Mouse (Mus musculus) frontal cortex, postnatal 14 days (tissue): ENCODE measurements around the gene Mterf1a.
"Not testable (repeated sequence)": the region's sequence is repeated elsewhere in the genome, so short reads cannot be mapped to it uniquely, and the experiment has no call there.

Experiments
- DNase-seq, 2 experiments: peaks; one replicate each; pipeline ENCODE4 v3.0.0; 2022; ENCODE audit warnings: low spot score in 2 of 2

The Mterf1a gene

GRCm38 (mm10) chr5:3893459-3894293, at the start of gene Mterf1a:
TSS of gene Mterf1a (minus strand) at chr5:3893933.
- peak; percentile 18 to 31 for DNase-seq

GRCm38 (mm10) chr5:3943169-3943568, 49.4 kb upstream of the Mterf1a start:
- DNase-seq, result not testable (repeated sequence)

- DNase-seq, result no peak
Measured at GRCm38 (mm10) chr5:3941240-3941639, 47.5 kb upstream of the Mterf1a start.

GRCm38 (mm10) chr5:3939335-3939734, 45.6 kb upstream of the Mterf1a start:
- no peak for DNase-seq

GRCm38 (mm10) chr5:3938905-3939304, 45.2 kb upstream of the Mterf1a start:
- no peak for DNase-seq

GRCm38 (mm10) chr5:3935778-3936554, 42.2 kb upstream of the Mterf1a start:
- no peak for DNase-seq

GRCm38 (mm10) chr5:3935266-3935665, 41.5 kb upstream of the Mterf1a start:
- DNase-seq, result no peak

GRCm38 (mm10) chr5:3933551-3933950, 39.8 kb upstream of the Mterf1a start:
- DNase-seq, result no peak

GRCm38 (mm10) chr5:3931636-3932035, 37.9 kb upstream of the Mterf1a start:
- no peak for DNase-seq

GRCm38 (mm10) chr5:3930760-3931159, 37.0 kb upstream of the Mterf1a start:
- DNase-seq, result no peak

GRCm38 (mm10) chr5:3928690-3929046, 34.9 kb upstream of the Mterf1a start:
- DNase-seq, result peak in 1 of 2 experiments; percentile 22

- peak; percentile 14 to 54 for DNase-seq
Measured at GRCm38 (mm10) chr5:3927801-3928689, 34.3 kb upstream of the Mterf1a start, which contains the start of gene Akap9. TSS of gene Akap9 (plus strand) at chr5:3928054.

- DNase-seq, result no peak
Measured at GRCm38 (mm10) chr5:3926666-3927065, 32.9 kb upstream of the Mterf1a start.

GRCm38 (mm10) chr5:3922350-3922749, 28.6 kb upstream of the Mterf1a start:
- no peak for DNase-seq

GRCm38 (mm10) chr5:3905471-3905870, 11.7 kb upstream of the Mterf1a start:
- DNase-seq, result no peak

GRCm38 (mm10) chr5:3894294-3894619, 524 bp upstream of the Mterf1a start:
- not testable (repeated sequence) for DNase-seq

GRCm38 (mm10) chr5:3889201-3889600, 4.5 kb downstream of the Mterf1a start:
- DNase-seq, result no peak

- DNase-seq, result not testable (repeated sequence)
Measured at GRCm38 (mm10) chr5:3886862-3887261, 6.9 kb downstream of the Mterf1a start.

- DNase-seq, result no peak
Measured at GRCm38 (mm10) chr5:3873485-3873884, 20.2 kb downstream of the Mterf1a start.

GRCm38 (mm10) chr5:3872348-3872747, 21.4 kb downstream of the Mterf1a start:
- no peak for DNase-seq

- no peak for DNase-seq
Measured at GRCm38 (mm10) chr5:3870161-3870560, 23.6 kb downstream of the Mterf1a start.

- no peak for DNase-seq
Measured at GRCm38 (mm10) chr5:3845026-3845425, 48.7 kb downstream of the Mterf1a start, which contains the start of gene Lrrd1. TSS of gene Lrrd1 (plus strand) at chr5:3845173.
